Mouse (Mus musculus) kidney, postnatal 14 days (tissue): ENCODE measurements around the gene Rbm20.

Source experiments
- DNase-seq: peaks from one replicate; pipeline ENCODE4 v3.0.0; 2022; ENCODE audit warnings: mixed read lengths

The Rbm20 gene

DNA sequence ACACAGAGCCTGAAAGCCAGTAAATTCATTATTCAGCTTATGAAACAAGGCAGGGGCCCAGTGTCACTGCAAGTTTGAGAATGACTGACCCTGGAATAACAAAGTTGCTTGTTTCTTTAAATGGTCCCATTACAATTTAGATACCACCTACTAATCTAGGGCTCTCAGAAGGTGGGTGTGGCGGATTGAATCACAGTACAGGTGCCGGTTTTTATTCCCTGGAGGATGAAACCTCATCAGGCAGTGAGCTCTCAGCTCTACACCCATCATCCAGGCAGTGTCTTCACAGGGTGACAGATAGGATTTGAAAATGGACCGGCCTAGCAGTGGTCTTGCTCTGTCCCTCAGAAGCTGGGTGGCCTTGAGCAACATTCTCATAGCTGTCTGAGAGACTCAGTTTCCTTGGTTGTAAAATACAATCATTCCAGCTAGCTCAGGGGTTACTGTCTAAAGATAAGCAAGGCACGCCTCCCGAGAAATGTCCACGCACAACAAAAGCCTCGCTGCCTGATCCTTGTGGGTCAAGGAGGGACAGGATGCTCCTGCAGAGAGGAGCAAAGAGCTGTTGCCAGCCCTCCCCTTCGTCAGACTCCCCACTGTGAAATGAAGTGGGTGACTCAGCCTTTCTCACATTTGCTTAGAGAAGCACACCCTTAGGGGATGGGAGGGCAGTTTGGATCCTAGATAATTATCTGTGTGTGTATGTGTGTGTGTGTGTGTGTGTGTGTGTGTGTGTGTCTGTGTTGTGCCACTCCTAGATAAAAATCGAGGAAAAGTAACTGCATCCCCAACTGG is 2.8 kb upstream of the Rbm20 start:
- no peak for DNase-seq

GRCm38 (mm10) chr19:53676228-53676627 is 878 bp upstream of the Rbm20 start:
- no peak for DNase-seq

DNA sequence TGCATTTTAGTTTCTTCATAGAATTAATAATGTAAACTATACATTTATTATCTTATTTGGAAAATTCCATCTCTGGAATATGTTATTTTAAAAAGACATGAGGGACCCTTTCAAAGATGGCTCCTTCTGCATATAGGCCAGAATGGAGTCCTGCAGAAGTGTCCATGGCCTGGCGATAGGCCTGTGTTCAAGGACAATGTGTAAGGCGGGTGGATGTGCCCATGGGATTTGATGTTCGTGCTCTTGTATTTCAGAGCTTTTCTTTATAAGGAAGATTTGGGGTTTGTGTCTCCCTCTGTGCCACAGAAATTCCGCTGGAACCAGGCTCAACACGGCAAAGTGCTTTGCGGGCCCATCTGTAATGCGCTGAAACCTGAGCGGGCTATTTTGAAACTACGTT is 2.1 kb downstream of the Rbm20 start:
- DNase-seq: no peak

DNA sequence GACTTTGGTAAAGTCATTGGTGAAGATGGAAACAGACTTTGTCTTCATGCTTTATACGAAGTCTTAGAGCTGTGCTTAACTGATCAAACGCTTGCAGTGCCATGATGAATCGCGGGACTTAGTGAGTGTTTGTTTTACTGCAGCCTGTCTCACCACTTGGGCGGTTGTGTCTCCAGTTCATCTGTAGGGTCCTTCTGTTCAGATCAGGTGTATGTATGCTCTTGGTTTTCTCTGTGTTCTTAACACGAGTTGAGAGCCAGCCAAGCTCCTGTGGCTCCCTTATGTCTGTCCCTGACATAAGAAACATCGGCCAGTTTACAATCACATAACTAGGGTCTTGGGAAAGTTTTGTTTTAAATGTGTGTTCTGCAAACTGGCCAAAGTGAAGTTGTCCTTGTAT is 2.9 kb downstream of the Rbm20 start:
- DNase-seq: no peak

- DNase-seq: no peak
These were observed 5.3 kb downstream of the Rbm20 start for GRCm38 (mm10) chr19:53682427-53682826.

DNA sequence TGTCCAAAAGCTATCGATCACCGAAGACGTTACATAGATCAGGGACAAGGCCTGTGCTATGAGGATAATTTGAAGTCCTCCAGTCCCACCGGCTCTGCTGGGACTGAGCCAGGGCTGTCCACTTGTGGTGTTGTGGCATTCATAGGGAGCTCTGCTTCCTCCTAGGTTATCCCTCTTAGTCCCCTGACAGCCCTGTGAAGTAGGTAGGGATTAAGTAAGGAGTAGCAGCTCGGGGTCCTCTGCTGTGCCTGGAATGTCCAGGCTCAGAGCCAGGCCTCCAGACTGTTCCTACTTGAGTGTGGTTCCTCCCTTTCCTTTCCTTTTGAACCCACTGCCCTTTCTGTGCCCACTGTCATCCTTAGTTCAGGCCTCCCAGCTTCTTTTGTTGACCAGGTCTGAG is 10.5 kb downstream of the Rbm20 start:
- DNase-seq: no peak

DNA sequence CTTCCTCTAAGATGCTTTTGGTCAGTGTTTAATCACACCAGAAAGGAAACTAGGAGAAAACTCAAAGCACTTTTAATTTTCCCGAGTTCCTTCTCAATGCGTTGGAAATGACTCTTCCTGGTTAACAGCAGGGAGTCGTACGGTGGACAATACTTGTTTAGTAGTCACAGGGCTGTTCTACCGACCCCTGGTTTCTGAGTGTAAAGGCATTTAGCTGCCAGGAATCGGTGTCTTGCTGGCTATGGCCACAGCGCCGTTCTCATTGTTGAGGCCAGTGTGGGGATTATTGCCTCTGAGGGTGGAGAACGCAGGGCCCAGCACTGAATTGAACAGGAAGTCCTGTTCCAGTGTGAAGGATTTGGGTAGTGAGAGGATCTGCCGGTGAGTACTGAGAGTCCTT is 13.7 kb downstream of the Rbm20 start:
- DNase-seq: no peak

DNA sequence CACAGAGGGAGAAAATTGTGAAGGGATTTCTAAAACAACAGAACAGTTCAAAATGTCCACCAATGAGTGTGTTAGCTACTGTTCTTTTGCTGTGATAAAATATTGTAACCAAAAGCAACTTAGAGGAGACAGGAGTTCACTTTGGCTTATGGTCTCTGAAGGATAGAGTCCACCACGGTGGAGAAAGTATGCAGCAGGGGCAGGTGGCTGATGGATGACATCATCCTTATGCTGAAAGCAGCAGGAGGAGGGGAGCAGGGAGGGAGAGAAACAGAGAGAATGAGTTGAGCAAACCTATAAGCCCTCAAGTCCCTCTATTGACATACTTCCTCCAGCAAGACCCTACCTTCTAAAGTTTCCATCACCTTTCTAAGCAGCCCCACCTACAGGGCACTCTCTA is 16.9 kb downstream of the Rbm20 start:
- DNase-seq: no peak

DNA sequence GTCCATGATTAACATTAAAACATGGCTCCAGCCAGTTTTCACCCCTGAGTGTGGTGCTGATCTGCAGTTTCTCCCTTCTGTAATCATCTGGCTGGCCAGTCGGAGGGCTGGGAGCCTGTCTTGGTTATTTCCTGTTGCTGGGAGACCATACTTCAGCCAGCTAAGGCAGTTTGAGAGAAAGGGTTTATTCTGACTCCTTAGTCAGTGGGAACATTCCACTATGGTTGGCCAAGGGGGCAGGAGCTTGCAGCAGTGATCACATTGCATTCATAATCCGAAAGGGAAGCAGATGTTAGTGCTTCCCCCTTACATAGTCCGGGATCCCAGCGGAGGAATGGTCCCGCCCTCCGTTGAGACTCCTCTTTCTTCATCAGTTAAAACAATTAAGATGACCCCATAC is 19.0 kb downstream of the Rbm20 start:
- DNase-seq: no peak

- DNase-seq: no peak
These were observed 19.5 kb downstream of the Rbm20 start for GRCm38 (mm10) chr19:53696655-53697054.

GRCm38 (mm10) chr19:53697376-53698126 is 20.4 kb downstream of the Rbm20 start:
- peak; percentile 16 for DNase-seq

DNA sequence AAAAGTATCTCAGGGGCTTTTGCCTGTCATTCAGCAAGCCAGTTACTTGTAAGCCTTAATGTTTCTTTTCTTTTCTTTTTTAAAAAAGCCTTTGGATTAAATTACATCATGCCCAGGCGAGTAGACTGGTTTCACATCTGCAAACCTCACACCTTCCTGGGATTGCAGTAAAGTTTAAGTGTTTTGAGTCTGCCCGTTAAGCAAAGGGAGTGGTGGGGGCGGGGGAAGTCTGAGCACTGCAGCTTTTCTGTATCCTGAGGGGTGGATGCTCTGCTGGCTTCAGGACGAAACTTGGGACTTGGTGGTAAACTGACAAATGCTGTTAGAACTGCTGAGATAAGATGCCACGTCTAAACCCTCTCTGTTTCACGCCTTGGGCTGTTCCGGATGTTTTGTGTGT is 22.6 kb downstream of the Rbm20 start:
- DNase-seq: no peak

- DNase-seq: no peak
These were observed 24.3 kb downstream of the Rbm20 start for GRCm38 (mm10) chr19:53701434-53701833.

DNA sequence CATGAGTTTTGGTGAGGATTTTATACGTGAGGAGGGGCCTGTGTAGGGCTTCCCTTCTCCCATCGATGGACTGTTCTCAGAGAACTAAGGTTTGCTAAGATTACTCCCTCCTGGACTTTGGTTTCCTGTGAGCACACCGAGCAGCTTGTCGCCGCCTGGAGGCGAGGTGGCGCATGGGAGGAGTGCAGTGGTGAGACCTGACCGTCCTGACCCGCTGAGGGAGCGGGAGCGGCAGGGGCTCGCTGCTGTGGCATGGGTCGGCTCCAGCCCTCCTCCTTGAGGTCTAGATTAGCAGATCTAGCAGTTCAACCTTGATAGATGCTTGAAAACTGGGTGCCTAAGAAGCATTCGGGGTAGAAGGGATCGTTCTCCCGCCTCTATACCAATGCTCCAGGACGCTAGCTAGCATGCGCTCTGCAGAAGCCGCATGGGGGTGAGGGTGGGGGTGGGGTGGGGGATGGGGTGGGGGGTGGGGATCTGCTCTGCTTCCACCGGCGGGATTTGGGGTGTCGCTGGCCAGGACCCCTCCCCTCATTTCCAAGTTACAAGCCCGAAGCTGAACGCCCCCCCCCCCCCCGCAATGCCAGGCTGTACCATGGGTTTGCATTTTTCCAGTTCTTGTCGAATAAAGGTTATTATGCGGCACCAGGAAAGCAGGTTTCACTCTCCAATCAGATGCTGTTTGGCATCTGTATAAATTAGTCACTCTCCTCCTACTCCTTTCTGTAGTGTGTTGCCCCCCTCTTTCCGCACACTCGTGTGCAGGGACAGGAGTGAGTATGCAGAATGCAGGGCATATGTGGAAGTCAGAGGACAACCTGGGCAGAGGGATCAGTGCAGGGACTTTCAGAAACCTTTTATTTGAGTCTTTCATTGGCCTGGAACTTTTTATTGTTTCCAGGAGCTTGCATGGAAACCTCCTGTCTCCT is 28.1 kb downstream of the Rbm20 start:
- peak; percentile 73 for DNase-seq

- peak; percentile 56 for DNase-seq
These were observed 31.3 kb downstream of the Rbm20 start for GRCm38 (mm10) chr19:53708401-53708800.

DNA sequence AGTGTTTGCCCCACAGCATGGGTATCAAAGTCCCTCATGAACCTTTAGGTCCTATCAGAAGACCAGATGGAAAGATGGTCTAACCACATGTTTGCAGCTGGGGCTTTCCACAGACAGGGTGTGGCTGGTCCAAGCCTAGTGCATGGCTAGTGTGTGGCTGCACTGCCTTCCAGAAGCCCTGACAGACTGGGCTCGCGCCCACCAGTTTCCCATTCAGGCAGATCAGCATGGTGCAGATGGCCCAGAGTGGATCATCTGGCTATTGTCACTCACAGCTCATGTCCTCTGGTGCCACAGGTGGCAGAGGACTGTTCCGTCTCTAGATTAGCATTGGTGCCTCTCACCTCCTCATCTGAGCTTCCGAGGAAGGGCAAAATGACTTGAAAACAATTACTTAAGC is 33.8 kb downstream of the Rbm20 start:
- DNase-seq: no peak

DNA sequence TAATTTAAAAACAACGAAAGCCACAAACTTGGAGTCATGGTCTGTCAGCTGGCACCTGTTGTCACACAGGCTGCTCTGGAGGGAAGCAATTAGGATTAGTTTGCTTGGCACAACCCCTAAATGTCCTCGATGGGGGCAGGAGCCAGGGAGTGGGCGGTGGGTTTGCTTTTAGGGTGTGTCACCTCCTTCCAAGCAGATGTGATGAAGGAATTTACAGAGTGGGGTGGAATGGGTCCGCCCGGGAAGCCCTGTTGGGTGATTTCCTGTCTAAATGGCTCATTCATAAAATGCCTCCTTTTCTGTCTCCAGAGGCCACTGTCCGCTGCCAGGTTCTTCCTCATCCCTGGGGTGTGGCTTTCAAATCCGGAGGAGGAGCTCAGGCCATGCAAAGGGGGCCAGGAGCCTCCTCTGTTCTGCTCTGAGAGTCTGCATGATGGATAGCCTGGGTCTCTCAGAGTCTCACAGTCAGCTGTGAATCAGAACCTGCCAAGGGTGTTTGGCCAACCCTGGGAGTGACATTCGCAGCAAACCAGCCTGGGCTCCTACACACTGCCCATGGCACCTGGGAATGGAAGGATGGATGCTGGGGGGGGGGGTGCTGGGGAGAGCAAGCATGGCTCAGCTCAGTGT is 34.3 kb downstream of the Rbm20 start:
- DNase-seq: no peak

- no peak for DNase-seq
These were observed 35.4 kb downstream of the Rbm20 start for GRCm38 (mm10) chr19:53712297-53713025.

GRCm38 (mm10) chr19:53713364-53713763 is 36.3 kb downstream of the Rbm20 start:
- no peak for DNase-seq

GRCm38 (mm10) chr19:53716469-53716868 is 39.4 kb downstream of the Rbm20 start:
- no peak for DNase-seq

DNA sequence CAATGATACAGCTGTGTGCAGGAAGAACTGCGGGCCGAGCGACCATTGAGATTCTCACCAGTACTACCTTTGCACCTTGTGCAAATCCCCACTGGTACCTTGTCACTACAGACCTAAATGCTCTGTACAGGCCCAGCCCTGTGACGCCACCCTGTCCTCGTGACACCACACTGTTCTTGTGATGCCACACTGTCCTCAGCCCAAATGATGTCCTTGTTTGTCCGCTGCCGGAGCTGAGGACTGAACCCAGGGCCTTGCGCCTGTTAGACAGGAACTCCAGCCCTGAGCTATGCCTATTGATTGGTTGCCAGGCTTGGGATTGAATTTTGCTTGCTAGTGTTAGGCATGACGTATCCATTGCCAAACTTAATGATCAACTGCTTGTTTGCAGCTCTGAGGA is 40.3 kb downstream of the Rbm20 start:
- DNase-seq: no peak

GRCm38 (mm10) chr19:53722186-53722585 is 45.1 kb downstream of the Rbm20 start:
- DNase-seq: no peak
